Mouse (Mus musculus): ENCODE data around the gene Tmem81. TPM values are rescaled to one million over a fixed set of nuclear protein-coding genes. Genes with fewer than 3 reads are reported as not detected.

Tmem81 gene
- polyA plus RNA-seq, 2 experiments from 2014 or later, result 6.2 to 9.3 TPM

DNA sequence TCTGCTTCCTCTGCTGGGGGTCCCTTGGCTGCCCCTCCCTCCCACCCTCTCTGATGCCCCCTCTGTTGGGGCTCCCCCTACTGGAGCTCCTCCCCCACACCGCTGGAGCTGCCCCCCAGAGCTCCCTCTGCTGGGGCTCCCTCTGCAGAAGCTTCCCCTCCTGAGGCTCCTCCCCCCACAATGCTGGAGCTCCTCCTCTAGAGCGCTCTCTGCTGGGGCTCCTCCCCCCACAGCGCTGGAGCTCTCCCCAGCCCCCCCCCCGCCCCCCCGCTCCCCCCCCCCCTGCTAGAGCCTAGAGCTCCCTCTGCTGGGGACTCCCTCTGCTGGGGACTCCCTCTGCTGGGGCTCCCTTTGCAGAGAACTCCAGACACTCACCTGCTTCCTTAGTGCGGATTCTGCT is 14.7 kb downstream of the Tmem81 start:
- peak; percentile 41 for ATAC-seq

DNA sequence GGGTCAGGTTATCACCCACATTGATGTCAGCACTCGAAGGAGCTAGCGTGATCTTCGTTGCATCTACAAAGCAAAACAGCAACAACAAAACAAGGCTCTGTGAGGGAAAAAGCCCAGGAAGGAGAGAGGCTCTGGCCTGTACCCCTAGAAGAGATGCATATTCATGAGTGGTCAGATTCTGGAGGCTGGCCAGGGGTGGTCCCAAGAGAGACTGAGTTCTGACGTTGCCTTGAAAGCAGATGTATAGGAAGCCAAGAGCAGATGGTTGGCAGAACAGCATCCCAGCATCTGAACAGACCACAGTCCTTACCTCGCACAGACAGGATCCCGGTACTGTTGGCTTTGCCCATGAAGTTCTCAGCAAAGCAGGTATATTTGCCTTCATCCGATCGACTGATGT is 17.0 kb downstream of the Tmem81 start:
- ATAC-seq, result no peak

DNA sequence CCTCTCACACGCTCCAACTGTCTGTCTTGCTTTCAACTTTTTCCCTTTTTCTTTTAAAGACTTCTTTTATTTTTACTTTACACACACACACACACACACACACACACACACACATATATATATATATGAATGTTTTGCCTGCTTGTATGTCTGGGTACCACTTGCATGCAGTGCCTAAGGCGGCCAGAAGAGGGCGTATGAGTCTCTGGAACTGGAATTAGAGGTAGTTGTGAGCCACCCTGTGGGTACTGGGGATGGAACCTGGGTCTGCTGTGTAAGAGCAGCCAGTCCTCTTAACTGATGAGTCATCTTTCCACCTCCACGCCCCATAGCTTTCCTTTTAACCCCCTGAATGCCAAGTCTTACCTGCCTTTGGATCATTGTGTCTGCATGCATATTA is 17.9 kb downstream of the Tmem81 start:
- no peak for ATAC-seq

DNA sequence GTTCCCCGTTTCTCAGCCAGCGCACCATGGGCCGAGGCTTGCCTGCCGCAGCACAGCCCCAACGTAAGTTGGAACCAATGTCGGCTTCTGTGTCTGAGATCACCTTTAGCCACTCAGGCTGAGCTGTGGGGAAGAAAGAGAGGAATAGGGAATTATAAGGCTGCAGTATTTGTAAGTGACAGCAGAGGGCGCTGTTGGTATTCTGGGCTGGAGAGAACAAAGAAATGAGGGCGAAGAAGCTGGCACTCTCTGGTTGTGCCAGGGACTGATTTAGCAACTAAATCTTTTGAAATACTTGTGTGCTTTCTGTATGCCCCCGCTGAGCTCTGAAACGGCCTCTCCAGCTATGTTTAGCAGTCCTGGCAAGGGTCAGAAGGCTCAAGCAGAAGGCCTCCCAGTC is 19.8 kb downstream of the Tmem81 start:
- ATAC-seq, result no peak

DNA sequence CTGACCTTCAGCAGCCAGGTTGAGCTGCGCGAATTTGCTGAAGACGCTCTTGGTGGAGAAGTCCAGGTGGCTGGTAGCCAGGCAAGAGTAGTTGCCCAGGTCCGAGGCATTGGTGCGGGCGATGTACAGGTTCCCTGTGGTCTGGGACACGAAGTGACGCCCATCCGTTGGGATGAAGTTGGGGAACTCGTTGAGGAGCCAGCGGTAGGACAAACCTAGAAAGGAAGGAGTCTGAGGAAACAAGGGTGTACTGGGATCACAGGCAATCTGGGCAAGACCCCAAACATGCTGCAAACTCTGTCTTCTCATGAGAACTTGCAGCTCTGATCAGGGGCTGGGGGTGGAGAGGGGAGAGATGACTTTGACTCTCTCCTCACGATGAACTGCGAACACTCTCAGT is 22.0 kb downstream of the Tmem81 start:
- ATAC-seq, result no peak

DNA sequence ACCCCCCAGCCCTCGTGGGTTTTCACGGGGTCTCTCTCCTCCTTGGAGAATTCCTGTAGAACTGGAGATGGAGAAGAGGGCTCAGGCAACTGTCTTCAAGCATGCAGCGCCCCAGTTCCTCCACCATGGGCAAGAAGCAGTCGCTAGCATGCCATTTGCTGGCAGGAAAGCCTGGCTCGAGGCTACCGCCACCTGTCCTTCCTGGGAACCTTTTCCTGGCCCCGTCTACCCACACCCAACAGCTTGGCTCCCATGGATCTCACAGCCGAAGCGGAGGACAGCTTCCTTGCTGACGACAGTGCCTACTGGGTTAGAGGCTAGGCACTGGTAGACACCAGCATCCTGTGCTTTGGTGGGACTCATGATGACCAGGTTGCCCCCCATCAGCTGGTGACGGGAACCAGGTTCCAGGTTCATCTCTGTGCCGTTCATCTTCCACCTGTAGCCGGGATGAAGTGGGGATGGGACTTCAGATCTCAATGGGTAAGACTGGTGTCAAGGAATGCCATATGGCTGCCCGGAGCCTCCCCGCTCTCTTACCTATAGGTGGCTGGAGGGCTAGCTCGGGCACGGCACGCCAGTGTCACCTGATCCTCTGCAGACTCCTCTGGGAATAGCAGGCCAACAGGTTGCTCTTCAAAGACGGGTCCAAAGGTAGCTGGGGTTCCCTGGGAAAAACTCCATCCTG is 22.8 kb downstream of the Tmem81 start:
- no peak for ATAC-seq

DNA sequence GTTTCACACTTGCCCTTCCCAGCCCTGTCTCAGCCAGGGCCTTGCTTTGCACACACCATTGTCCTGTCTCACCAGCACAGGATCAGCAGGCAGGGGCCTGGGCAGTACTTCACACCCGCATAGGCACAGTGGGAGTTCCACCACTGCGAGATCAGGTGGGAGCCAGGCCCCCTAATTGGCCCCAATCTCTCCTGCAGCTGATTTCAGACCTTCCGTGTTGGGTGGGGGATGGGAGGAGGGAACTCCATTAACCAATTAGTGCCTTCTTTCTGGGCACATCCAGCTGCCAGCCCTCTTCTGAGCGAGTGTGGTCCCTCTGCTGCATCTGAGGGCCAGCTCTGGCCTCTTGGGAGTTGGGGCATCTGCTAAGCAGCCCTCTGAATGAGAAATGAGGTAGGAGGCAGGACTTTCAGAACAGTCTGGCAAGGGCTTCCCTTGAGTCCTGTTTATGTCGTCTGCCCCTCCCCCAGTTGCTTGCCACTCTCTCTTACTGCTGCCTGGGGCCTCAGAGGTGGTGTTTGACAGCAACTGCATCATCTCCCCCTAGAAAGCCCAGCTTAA is 24.7 kb downstream of the Tmem81 start:
- no peak for ATAC-seq

DNA sequence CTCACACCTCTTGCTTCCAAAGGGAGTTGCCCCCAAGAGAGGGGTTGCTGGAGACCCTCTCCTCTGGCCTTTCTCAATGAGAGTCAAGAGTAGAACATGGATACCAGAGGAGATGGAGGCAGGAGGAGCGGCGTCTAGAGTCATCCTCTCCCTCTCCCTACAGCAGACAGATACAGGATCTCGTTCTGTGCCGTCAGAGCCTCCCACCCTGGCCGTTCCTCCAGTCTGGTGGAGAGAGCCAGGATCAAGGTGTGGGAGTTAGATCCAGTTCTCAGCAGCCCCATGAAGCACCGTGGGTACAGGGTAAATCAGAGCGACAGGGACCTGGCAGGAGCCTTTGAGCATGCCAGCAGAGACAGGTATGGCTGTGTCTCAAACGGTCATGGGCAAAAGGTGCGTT is 26.5 kb downstream of the Tmem81 start:
- ATAC-seq, result no peak

DNA sequence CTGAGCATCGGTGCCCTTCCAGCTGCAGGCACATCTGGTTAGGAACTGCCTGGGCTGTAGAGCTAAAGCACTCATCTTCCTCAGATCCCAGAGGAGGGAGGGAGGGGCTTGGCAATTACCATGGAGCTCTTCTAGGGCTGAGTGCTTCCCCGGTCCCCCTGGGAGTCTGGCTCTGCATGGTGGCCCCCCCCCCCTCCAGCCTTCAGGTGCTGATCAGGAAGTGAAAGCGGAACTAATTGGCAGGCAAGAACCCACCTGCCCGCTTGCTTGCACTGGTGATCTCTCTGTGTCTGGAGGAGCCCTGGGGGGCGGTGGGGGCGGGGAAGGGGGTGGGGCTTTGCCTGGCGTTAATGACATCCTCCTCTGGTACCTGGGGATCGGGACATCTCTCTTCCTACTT is 27.8 kb downstream of the Tmem81 start:
- no peak for ATAC-seq

DNA sequence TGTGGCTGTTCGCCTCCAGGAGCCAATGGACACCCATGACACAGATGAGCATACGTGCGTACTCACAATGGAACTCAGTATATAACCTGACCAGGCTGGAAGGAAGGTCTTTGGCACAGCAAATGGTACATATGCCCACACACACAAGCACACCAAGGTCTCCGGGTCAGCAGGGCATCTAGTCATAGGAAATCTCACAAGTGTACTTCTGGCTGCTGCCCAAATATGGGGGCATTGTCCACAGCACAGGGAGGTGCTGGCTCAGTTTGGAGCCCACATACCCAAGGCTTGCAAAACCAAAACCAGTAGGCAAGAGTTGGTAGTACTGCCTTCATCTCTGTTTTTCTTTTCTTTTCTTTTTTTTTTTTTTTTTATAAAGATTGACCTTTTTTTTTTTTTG is 29.5 kb downstream of the Tmem81 start:
- ATAC-seq, result no peak

DNA sequence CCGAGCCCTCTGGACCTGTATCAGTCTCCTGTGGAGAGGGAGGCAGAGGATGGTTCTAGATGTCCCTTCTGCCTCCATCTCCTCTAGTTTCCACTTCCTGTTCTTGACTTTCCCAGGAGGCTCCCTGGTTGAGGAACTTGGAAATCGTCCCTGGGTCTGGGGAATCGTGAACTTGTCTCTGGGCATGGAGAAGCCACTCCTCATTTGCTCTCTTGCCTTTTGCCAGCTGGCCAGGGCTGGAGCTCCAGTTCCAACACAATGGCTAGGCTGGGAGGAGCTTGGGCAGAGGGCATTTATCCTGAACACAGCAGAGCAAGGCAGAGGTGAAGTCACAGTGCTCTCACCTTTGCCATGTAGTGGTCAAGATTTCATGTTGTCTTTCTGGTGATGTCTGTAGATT is 30.4 kb downstream of the Tmem81 start:
- no peak for ATAC-seq

DNA sequence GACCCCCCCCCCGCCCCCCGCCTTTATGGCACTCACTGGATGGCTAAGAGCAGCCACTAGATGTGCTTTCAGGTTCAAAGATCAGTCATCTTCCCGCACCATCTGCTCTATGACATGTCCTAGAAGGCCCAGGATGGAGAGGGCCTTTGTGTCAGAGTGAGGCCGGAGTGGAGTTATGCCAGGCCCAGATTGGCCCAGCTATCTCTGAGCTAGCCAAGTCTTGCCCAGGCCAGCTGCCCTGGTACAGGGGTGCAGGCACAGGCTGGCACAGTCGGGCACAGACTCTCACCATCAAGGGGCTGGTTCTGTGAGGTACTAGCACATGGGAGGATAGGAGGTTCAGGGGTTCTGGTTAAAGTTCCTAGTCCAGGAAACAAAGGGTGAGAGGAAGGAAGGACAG is 31.7 kb downstream of the Tmem81 start:
- no peak for ATAC-seq

DNA sequence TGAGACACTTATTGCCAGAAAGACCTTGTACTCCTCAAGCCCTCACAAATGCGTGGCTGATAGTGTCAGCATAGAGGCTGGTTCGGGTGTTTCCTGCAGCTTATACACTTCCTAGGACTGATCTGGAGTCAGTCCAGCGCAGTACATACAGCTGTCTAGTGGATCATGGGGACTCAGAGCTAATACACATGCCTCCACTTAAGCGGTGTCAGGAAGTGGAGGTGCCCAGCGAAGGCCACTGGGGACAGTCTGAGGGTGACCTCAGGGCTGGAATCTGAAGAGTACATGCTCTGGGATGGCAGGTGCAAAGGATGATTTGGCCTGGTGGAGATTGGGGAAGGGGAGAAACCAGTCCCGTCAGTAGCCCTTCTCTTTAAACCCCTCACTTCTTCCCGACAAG is 34.7 kb downstream of the Tmem81 start:
- no peak for ATAC-seq

DNA sequence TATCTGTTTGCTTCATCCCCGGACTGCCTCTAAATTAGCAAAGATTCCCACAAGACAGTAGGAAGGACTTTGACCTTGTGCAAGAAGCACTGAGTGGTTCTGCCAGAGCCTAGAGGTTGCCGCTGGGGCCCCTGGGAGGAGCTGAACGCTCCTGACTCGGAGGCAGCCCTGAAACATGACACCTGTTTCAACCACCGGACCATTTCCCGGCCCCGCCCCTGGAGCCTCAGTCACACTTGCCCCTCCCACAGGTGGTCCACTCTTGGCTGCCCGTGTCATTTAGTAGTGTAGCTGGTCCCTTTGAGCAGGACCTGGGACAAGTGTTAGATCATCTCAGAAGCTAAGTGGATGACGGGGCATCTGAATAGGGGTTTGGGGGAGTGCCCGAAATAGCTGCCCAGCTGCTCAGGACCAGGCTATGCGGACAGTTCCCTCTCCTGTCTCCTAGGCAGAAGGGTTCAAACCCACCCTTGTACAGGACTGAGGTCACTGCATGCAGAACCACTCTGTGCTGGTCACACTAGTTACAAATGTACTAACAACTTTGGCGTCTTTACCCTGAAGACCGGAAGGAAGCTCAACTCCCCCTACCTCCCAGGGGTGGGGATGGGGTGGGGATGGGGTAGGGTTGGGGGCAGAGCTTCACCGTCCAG is 35.3 kb downstream of the Tmem81 start:
- ATAC-seq, result no peak

DNA sequence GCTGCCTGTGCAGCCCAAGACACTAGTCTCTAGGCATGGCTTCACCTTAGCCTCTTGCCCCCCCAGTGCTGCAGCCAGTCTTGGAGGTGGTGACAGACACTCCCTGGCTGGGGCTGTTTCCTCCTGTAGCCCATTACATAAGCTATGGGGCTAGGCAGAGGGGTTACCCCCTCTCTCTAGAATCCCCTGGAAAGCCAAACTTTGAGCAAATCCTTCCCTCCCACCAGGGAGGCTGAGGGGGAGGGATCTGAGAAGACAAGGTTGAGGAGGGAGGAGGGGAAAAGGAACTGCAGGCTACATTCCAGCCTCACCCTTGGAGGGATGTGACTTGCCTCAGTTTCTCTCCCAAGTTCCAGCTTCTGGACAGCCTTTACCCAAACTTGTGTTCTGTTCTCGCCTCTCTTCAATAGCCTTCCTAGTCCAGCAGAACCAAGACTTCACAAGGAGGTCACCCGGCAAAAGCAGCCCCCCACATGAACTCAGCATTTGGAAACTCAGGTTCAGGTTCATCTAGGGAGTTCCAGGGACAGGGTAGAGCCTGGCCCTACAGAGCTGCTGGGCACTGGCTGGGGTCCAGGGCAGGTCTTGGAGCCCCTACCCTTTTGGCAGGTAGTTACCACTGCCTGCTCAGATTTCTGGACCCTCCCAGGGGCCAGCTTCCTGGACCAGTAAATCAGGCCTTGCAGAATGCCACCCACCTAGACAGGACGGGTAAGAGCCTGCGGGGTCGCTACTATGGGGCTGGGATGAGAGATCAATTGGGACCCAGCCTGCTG is 36.0 kb downstream of the Tmem81 start:
- no peak for ATAC-seq

DNA sequence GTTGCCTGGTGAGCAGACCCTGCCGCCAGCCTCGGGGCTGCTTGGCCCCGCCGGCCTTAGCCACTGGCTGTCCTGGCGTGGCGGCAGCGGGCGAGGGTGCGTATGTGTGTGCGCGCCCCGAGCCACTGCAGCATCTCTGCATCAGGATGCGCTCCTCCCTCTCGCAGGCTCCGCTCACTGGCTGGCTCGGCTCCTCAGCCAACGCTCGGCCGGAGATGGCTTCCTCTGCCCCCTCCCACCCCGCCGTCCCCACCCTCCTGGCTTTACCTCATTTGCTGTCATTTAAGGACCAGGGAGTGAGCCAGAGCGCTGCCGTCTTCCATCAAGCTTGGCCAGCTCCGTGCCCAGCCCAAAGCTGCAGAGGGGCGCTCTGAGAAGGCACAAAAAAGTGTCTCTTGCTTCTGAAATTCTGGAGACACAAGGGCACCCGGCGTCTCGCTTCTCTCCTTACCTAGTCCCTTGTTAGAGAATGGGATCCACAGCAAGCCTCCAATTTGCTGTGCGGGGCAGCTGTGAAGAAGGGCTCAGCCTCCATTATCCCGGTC is 36.8 kb downstream of the Tmem81 start, which contains the start of gene Cntn2:
Gene Cntn2, minus strand, starts transcription at position 495 of the 545 bp plus-strand sequence.
- no peak for ATAC-seq

DNA sequence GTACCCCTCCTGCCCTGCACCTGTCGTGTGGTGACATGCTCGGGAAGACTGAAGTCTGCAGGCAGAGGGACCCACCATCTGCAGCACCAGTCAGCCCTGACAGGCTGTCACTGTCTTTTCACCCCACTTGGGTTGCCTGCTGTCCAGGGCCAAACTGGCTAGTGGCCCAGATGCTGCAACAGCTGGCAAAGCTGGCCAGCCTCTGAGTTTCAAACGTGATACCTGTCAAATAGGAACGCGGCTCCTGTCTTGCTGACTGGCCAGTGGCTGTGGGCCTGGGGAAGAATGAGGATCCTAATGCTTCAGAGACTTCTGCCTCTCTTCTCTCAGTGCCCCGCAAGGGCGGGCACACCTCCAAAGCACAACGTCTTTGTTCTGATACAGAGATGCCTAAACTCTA is 37.8 kb downstream of the Tmem81 start:
- ATAC-seq, result no peak

DNA sequence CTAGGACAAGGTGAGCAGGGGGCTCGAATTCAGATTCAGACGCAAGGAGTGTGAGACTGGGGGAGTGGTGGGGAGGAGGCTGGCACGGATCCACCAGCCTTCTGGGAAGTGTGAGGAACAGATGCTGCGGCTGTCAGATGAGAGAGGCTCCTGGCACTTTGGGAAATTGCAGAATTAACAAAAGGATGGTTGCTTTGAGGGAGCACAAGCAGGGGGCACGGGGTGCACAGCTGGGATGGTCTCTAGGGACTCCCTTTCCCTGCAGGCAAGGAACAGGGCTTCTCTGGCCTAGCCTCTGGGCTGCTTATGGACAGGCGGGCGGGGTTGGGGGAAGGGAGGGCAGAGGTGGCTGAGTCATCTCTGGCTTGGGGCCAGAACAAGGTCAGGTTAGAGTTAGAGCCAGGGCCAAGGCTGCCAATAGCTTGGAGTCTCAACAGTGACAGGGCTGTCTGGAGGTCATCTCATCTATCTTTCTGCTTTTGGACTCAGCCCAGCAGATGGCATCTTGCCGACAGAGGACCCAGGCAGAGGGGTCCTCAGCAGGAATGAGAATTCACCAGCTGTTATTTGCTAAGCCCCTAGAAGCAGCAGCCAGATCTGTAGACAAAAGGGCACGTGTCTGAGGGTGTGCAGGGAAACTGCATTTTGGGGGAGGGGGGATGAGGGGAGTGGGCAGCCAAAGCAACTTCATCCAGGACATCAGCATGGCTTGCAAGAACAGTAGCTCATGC is 52.0 kb downstream of the Tmem81 start:
- ATAC-seq, result no peak

Data from CD4-positive, CD25-positive, alpha-beta regulatory T cell, adult 4 months (primary cell).